Mouse (Mus musculus) MEL (cell line): ENCODE data around the gene 9530077C05Rik.

Experiments used
- CTCF ChIP-seq, 3 experiments: IDR thresholded peaks in 2 of 3; conservative IDR thresholded peaks in 1 of 3; 2 replicates each; pipeline ENCODE4 v1.5.1; 2011 to 2012; ENCODE audit warnings: low read length in 3 of 3, low read depth in 2 of 3, mild to moderate bottlenecking in 2 of 3, improper control_type of control experiment in 1 of 3, inconsistent platforms in 1 of 3, mixed read lengths in 1 of 3, moderate library complexity in 1 of 3; ENCODE audit not compliant: control insufficient read depth in 1 of 3, insufficient read depth in 1 of 3, poor library complexity in 1 of 3, severe bottlenecking in 1 of 3
- EP300 ChIP-seq, 2 experiments: IDR thresholded peaks; 2 replicates each; pipeline ENCODE4 v1.6.1; 2011; ENCODE audit warnings: improper control_type of control experiment in 2 of 2, low read length in 2 of 2, low read depth in 1 of 2, mild to moderate bottlenecking in 1 of 2
- KAT2A ChIP-seq: conservative IDR thresholded peaks from 2 replicates; pipeline ENCODE4 v1.6.1; 2012; ENCODE audit warnings: low read depth, low read length, improper control_type of control experiment, inconsistent platforms
- MXI1 ChIP-seq: IDR thresholded peaks from 2 replicates; pipeline ENCODE4 v1.6.1; 2011; ENCODE audit warnings: mild to moderate bottlenecking, low read depth, low read length, improper control_type of control experiment
- MYC ChIP-seq: IDR thresholded peaks from 2 replicates; pipeline ENCODE4 v1.6.1; 2011; ENCODE audit warnings: low read depth, mild to moderate bottlenecking, low read length, improper control_type of control experiment, moderate library complexity
- POLR2A ChIP-seq, 2 experiments: IDR thresholded peaks; 2 replicates each; pipeline ENCODE4 v1.6.1; 2011 to 2012; ENCODE audit warnings: low read length in 2 of 2, mild to moderate bottlenecking in 2 of 2, control low read depth in 1 of 2, improper control_type of control experiment in 1 of 2, low read depth in 1 of 2, moderate library complexity in 1 of 2; ENCODE audit not compliant: control insufficient read depth in 1 of 2, insufficient read depth in 1 of 2, poor library complexity in 1 of 2
- RAD21 ChIP-seq: IDR thresholded peaks from 2 replicates; pipeline ENCODE4 v1.6.1; 2011; ENCODE audit warnings: mild to moderate bottlenecking, low read depth, low read length, improper control_type of control experiment
- RCOR1 ChIP-seq: IDR thresholded peaks from 2 replicates; pipeline ENCODE4 v1.6.1; 2012; ENCODE audit warnings: low read depth, mild to moderate bottlenecking, inconsistent platforms, low read length, improper control_type of control experiment
- SIN3A ChIP-seq: IDR thresholded peaks from 2 replicates; pipeline ENCODE4 v1.6.1; 2012; ENCODE audit warnings: low read length, improper control_type of control experiment, inconsistent platforms
- USF1 ChIP-seq: IDR thresholded peaks from 2 replicates; pipeline ENCODE4 v1.6.1; 2014; ENCODE audit warnings: low read depth, mild to moderate bottlenecking, inconsistent platforms, low read length, improper control_type of control experiment, moderate library complexity
- ZNF384 ChIP-seq: IDR thresholded peaks from 2 replicates; pipeline ENCODE4 v1.6.1; 2012; ENCODE audit warnings: low read depth, mild to moderate bottlenecking, inconsistent platforms, low read length, improper control_type of control experiment

GRCm38 (mm10) chr9:22467371-22468169 is 56.3 kb downstream of the 9530077C05Rik start:
- TF ChIP-seq CTCF (IDR thresholded peaks at IDR 0.05 in 2 of 3, conservative IDR thresholded peaks at IDR 0.05 in 1 of 3; ENCODE audit: control insufficient read depth in 1 of 3, insufficient read depth in 1 of 3, low read depth in 2 of 3, low read length in 3 of 3, poor library complexity in 1 of 3, severe bottlenecking in 1 of 3) (0 out of 6 replicates have a peak, but pooled peaks of 1 of the 3 experiments have one; percentile 2), EP300 (IDR thresholded peaks at IDR 0.05; ENCODE audit: low read depth in 1 of 2, low read length in 2 of 2) (no peak), POLR2A (IDR thresholded peaks at IDR 0.05; ENCODE audit: control insufficient read depth in 1 of 2, insufficient read depth in 1 of 2, low read depth in 1 of 2, low read length in 2 of 2, poor library complexity in 1 of 2) (no peak), RCOR1 (no peak), MYC (no peak), ZNF384 (no peak), RAD21 (no peak), MXI1 (no peak), SIN3A (no peak), KAT2A (no peak), USF1 (no peak)
